Mouse (Mus musculus): ENCODE data around the gene Setd1b. TPM values are rescaled to one million over a fixed set of nuclear protein-coding genes. Genes with fewer than 3 reads are reported as not detected.

The Setd1b gene
- polyA plus RNA-seq, 1 experiment = 14.9 TPM

Other genes starting within 250 kb of the Setd1b start
- gene Kdm2b, start 152.4 kb upstream of the Setd1b start, polyA plus RNA-seq (2012; rRNA removed) = 27.5 and 29.4 TPM in 2 replicates
- gene Orai1, start 127.1 kb upstream of the Setd1b start, polyA plus RNA-seq (2012; rRNA removed) = 20.7 and 21.4 TPM in 2 replicates
- 0.23 and 0.73 TPM in 2 replicates for gene Morn3, start 95.2 kb upstream of the Setd1b start, polyA plus RNA-seq (2012; rRNA removed)
- gene Tmem120b, start 73.8 kb upstream of the Setd1b start, polyA plus RNA-seq (2012; rRNA removed) = 21.8 and 25.3 TPM in 2 replicates
- 27.0 and 32.3 TPM in 2 replicates for gene Rhof, start 9.5 kb upstream of the Setd1b start, polyA plus RNA-seq (2012; rRNA removed)
- gene Psmd9, start 27.2 kb downstream of the Setd1b start, polyA plus RNA-seq (2012; rRNA removed) = 28.4 and 29.9 TPM in 2 replicates
- gene Hpd, start 40.5 kb downstream of the Setd1b start, polyA plus RNA-seq (2012; rRNA removed) = not detected in 2 replicates
- gene Wdr66, start 109.9 kb downstream of the Setd1b start, polyA plus RNA-seq (2012; rRNA removed) = 1.3 and 1.6 TPM in 2 replicates
- 28.9 and 29.4 TPM in 2 replicates for gene Bcl7a, start 201.6 kb downstream of the Setd1b start, polyA plus RNA-seq (2012; rRNA removed)

Data from cerebellum, adult 2 months (tissue).